Mouse (Mus musculus): ENCODE measurements around the gene Tab1. TPM values are rescaled to one million over a fixed set of nuclear protein-coding genes. Genes with fewer than 3 reads are reported as not detected.

The Tab1 gene
- polyA plus RNA-seq, 2 experiments = 34.6 to 43.1 TPM

GRCm38 (mm10) chr15:80094201-80094600 is 38.7 kb upstream of the Tab1 start:
- 85% methylated on average over 13 of the region's 13 CpGs for WGBS
- no peak overlapping the region for H3K27ac ChIP-seq (replicated peaks; ENCODE audit: low read depth, low read length)
- peaks cover 12% of the 10 kb centered on the region for H3K4me1 ChIP-seq (ENCODE audit: control insufficient read depth, insufficient read depth, low read length)
- H3K4me3 ChIP-seq (replicated peaks; ENCODE audit: low read length) = no peak overlapping the region
- no peak overlapping the region for H3K9ac ChIP-seq (ENCODE audit: low read depth, low read length, severe bottlenecking)
- no peaks in the 10 kb centered on the region for H3K36me3 ChIP-seq (ENCODE audit: control insufficient read depth, insufficient read depth, low read length)
- H3K4me2 ChIP-seq (replicated peaks; ENCODE audit: low read depth, low read length, severe bottlenecking) = no peak overlapping the region
- no peaks in the 10 kb centered on the region for H3K9me3 ChIP-seq (ENCODE audit: control insufficient read depth, low read length)
- DNase-seq (ENCODE audit: low spot score) = no peak
- ATAC-seq (ENCODE audit: low FRiP score, low read depth) = no peak
- peaks cover 28% of the 10 kb centered on the region for H3K27me3 ChIP-seq (ENCODE audit: control insufficient read depth, insufficient read depth, low read length)
- TF ChIP-seq POLR2A (IDR thresholded peaks at IDR 0.05; ENCODE audit: borderline replicate concordance, extremely low read depth, insufficient read depth, insufficient read length) = no peak

- H3K4me1 ChIP-seq (ENCODE audit: control insufficient read depth, insufficient read depth, low read length) = peaks cover 11% of the 10 kb centered on the region
- ATAC-seq (ENCODE audit: low FRiP score, low read depth) = no peak
- no peak overlapping the region for H3K9ac ChIP-seq (ENCODE audit: low read depth, low read length, severe bottlenecking)
- no peak for DNase-seq (ENCODE audit: low spot score)
- H3K27ac ChIP-seq (replicated peaks; ENCODE audit: low read depth, low read length) = no peak overlapping the region
- no peak overlapping the region for H3K4me2 ChIP-seq (replicated peaks; ENCODE audit: low read depth, low read length, severe bottlenecking)
- no peaks in the 10 kb centered on the region for H3K36me3 ChIP-seq (ENCODE audit: control insufficient read depth, insufficient read depth, low read length)
- no peaks in the 10 kb centered on the region for H3K9me3 ChIP-seq (ENCODE audit: control insufficient read depth, low read length)
- no peak overlapping the region for H3K4me3 ChIP-seq (replicated peaks; ENCODE audit: low read length)
- peaks cover 28% of the 10 kb centered on the region for H3K27me3 ChIP-seq (ENCODE audit: control insufficient read depth, insufficient read depth, low read length)
- TF ChIP-seq POLR2A (IDR thresholded peaks at IDR 0.05; ENCODE audit: borderline replicate concordance, extremely low read depth, insufficient read depth, insufficient read length) = no peak
- 86% methylated on average over 1 of the region's 1 CpGs for WGBS
Measured at GRCm38 (mm10) chr15:80095596-80095995, 37.3 kb upstream of the Tab1 start.

- peaks cover 19% of the 10 kb centered on the region for H3K27me3 ChIP-seq (ENCODE audit: control insufficient read depth, insufficient read depth, low read length)
- WGBS = 62% methylated on average over 10 of the region's 10 CpGs
- ATAC-seq (ENCODE audit: low FRiP score, low read depth) = no peak
Measured at GRCm38 (mm10) chr15:80096406-80096805, 36.5 kb upstream of the Tab1 start.

GRCm38 (mm10) chr15:80096946-80097881 is 35.7 kb upstream of the Tab1 start:
- H3K4me2 ChIP-seq (replicated peaks; ENCODE audit: low read depth, low read length, severe bottlenecking) = no peak overlapping the region
- TF ChIP-seq POLR2A (IDR thresholded peaks at IDR 0.05; ENCODE audit: borderline replicate concordance, extremely low read depth, insufficient read depth, insufficient read length) = no peak
- H3K4me3 ChIP-seq (replicated peaks; ENCODE audit: low read length) = no peak overlapping the region
- no peak overlapping the region for H3K9ac ChIP-seq (ENCODE audit: low read depth, low read length, severe bottlenecking)
- peaks cover 6% of the 10 kb centered on the region for H3K4me1 ChIP-seq (ENCODE audit: control insufficient read depth, insufficient read depth, low read length)
- no peaks in the 10 kb centered on the region for H3K36me3 ChIP-seq (ENCODE audit: control insufficient read depth, insufficient read depth, low read length)
- peak; percentile 79 for DNase-seq (ENCODE audit: low spot score)
- H3K27me3 ChIP-seq (ENCODE audit: control insufficient read depth, insufficient read depth, low read length) = peaks cover 11% of the 10 kb centered on the region
- 16% methylated on average over 17 of the region's 20 CpGs for WGBS
- ATAC-seq (ENCODE audit: low FRiP score, low read depth) = peak; percentile 56
- H3K27ac ChIP-seq (replicated peaks; ENCODE audit: low read depth, low read length) = no peak overlapping the region
- no peaks in the 10 kb centered on the region for H3K9me3 ChIP-seq (ENCODE audit: control insufficient read depth, low read length)

More at GRCm38 (mm10) chr15:80096406-80096805, 36.5 kb upstream of the Tab1 start:
- no peaks in the 10 kb centered on the region for H3K9me3 ChIP-seq (ENCODE audit: control insufficient read depth, low read length)
- no peak for DNase-seq (ENCODE audit: low spot score)
- H3K4me3 ChIP-seq (replicated peaks; ENCODE audit: low read length) = no peak overlapping the region
- H3K4me2 ChIP-seq (replicated peaks; ENCODE audit: low read depth, low read length, severe bottlenecking) = no peak overlapping the region
- no peak for TF ChIP-seq POLR2A (IDR thresholded peaks at IDR 0.05; ENCODE audit: borderline replicate concordance, extremely low read depth, insufficient read depth, insufficient read length)
- no peak overlapping the region for H3K27ac ChIP-seq (replicated peaks; ENCODE audit: low read depth, low read length)
- H3K4me1 ChIP-seq (ENCODE audit: control insufficient read depth, insufficient read depth, low read length) = peaks cover 6% of the 10 kb centered on the region
- no peaks in the 10 kb centered on the region for H3K36me3 ChIP-seq (ENCODE audit: control insufficient read depth, insufficient read depth, low read length)
- no peak overlapping the region for H3K9ac ChIP-seq (ENCODE audit: low read depth, low read length, severe bottlenecking)

GRCm38 (mm10) chr15:80097999-80098461 is 34.9 kb upstream of the Tab1 start:
- Histone ChIP-seq H3K9me3 (ENCODE audit: control insufficient read depth, low read length) (no peaks in the 10 kb centered on the region), H3K36me3 (ENCODE audit: control insufficient read depth, insufficient read depth, low read length) (no peaks in the 10 kb centered on the region), H3K4me3 (replicated peaks; ENCODE audit: low read length) (no peak overlapping the region), H3K27me3 (ENCODE audit: control insufficient read depth, insufficient read depth, low read length) (peaks cover 3% of the 10 kb centered on the region; the same call in 1 of the 2 replicates), H3K4me2 (replicated peaks; ENCODE audit: low read depth, low read length, severe bottlenecking) (no peak overlapping the region), H3K9ac (ENCODE audit: low read depth, low read length, severe bottlenecking) (no peak overlapping the region), H3K4me1 (ENCODE audit: control insufficient read depth, insufficient read depth, low read length) (peaks cover 6% of the 10 kb centered on the region), H3K27ac (replicated peaks; ENCODE audit: low read depth, low read length) (no peak overlapping the region)
- 39% methylated on average over 8 of the region's 8 CpGs for WGBS
- ATAC-seq (ENCODE audit: low FRiP score, low read depth) (no peak), DNase-seq (ENCODE audit: low spot score) (no peak)
- no peak for TF ChIP-seq POLR2A (IDR thresholded peaks at IDR 0.05; ENCODE audit: borderline replicate concordance, extremely low read depth, insufficient read depth, insufficient read length)

Data from limb, embryonic 14.5 days (tissue).